Mouse (Mus musculus) kidney, postnatal 14 days (tissue): Measurements from ENCODE around the gene Olfr159.

Experiments used
- DNase-seq: peaks from one replicate; pipeline ENCODE4 v3.0.0; 2022; ENCODE audit warnings: mixed read lengths

The Olfr159 gene

GRCm38 (mm10) chr4:43729126-43729525 lies 41.7 kb downstream of the Olfr159 start:
- no peak for DNase-seq

DNA sequence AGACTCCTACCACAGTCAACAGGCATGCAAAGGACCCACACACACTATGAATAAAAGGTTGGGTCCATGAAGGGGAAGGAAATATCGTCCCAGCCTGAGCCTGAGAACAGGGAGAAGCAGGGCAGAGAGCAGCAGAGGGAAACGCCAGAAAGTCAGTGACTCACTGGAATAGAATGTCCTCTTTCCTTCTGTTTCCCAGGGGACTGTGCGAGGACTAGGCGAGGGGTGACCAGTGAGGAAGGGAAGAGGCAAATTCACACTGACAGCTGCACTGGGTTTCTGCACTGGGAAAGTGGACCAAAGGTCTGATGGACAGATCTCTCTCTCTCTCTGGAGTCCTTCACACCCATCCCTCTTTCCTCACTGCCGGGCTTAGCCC lies 42.2 kb downstream of the Olfr159 start:
- DNase-seq, result peak; percentile 82

GRCm38 (mm10) chr4:43727718-43728575 lies 42.9 kb downstream of the Olfr159 start:
- DNase-seq, result no peak

- DNase-seq, result peak; percentile 88
Measured at GRCm38 (mm10) chr4:43726995-43727394, 43.8 kb downstream of the Olfr159 start, which contains the start of gene Hrct1. Gene Hrct1, plus strand, starts transcription at chr4:43727188.

- no peak for DNase-seq
Measured at GRCm38 (mm10) chr4:43726228-43726993, 44.4 kb downstream of the Olfr159 start.

GRCm38 (mm10) chr4:43724764-43725163 lies 46.0 kb downstream of the Olfr159 start:
- peak; percentile 65 for DNase-seq

DNA sequence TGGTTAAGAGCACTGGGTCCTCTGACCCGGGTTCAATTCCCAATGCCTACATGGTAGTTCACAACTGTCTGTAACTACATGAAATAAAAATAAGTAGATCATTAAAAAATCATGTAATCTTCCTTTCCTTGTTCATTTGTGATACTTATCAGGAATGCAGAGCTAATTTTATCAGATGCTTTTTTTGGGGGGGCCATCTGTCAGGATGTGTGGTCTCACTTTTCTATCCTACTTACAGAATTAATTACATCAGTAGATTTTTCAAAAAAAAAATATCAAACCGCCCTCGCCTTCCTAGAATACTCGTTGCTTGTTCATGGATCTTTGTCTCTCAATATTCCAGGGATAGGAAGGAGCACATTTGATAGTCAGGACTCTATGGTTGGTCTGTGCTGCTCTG lies 48.6 kb downstream of the Olfr159 start:
- no peak for DNase-seq

GRCm38 (mm10) chr4:43720491-43721228 lies 50.1 kb downstream of the Olfr159 start:
- DNase-seq, result no peak
